Mouse (Mus musculus) gastrocnemius, adult 8-10 months (tissue): Measurements from ENCODE around the gene Tmem45a2. TPM values are rescaled to one million over a fixed set of nuclear protein-coding genes. Genes with fewer than 3 reads are reported as not detected.

ENCODE experiments used
- total RNA-seq, 4 experiments: library from RNA; stranded (reverse); gene quantifications; 2 replicates each; pipeline ENCODE4 v1.2.4; 2022

Gene Tmem45a2
- total RNA-seq, 4 experiments from 2014 or later: not detected

Other genes starting within 250 kb of the Tmem45a2 start
- gene Tmem45a, start 185.2 kb downstream of the Tmem45a2 start, total RNA-seq: 1 to 10 TPM in 1 of 4 experiments, under 1 TPM in 3; 0.19 to 1.7 (median 0.24) TPM
- gene Lnp1, start 143.3 kb downstream of the Tmem45a2 start, total RNA-seq: not detected
- 10 to 100 TPM; 30.0 to 34.5 (median 32.2) TPM for gene Tomm70a, start 50.3 kb upstream of the Tmem45a2 start, total RNA-seq
- gene Nit2, start 96.0 kb upstream of the Tmem45a2 start, total RNA-seq: 10 to 100 TPM; 19.5 to 26.0 (median 22.4) TPM
- 10 to 100 TPM; 19.5 to 23.2 (median 19.7) TPM for gene Tbc1d23, start 160.1 kb upstream of the Tmem45a2 start, total RNA-seq
- gene Tmem30c, start 221.5 kb upstream of the Tmem45a2 start, total RNA-seq: not detected